Mouse (Mus musculus) cerebellum, adult 18-20 months (tissue): ENCODE data around the gene Macrod1.

Experiments
- DNase-seq, 2 experiments: peaks; one replicate each; pipeline ENCODE4 v3.0.0; 2021

The Macrod1 gene

GRCm38 (mm10) chr19:7083035-7083794 is 26.6 kb downstream of the Macrod1 start:
- DNase-seq = no peak

DNA sequence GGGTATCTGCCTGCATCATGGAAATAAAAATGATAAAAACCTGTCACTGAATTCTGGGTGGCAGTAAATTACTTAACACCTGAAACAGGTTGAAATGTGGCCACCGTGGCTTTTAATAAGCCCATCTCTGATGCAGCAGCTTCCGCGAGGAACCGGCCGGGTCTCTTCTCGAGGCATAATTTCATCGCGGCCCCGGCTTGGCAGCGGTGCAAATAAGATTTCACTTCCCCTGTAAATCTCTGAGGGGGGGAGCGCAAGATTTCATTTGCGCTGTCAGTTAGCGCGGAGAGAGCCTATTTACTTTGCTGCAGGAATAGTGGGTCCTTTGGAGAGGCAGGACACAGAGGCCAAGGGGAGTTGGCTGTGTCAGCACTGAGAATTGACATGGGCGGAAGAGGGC is 28.1 kb downstream of the Macrod1 start:
- DNase-seq = no peak

DNA sequence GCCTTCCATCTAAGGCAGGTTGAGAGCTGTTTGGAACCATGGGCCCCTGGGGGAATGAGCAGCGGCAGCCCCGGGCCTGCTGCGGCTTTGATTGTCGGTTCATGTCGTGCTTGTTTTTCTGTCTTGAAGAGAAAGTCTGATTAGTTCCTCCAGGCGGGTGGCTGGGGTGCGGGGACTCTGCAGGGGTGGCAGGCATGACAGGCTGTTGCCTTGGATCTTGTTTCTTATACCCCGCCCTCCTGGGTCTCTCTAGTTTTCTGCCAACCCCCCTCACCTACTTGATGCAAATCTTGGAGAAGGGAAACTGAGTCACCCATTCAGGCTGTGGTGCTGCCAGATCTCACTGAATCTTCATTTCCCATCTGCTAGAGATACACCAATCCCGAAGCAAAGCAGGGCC is 31.9 kb downstream of the Macrod1 start:
- no peak for DNase-seq

DNA sequence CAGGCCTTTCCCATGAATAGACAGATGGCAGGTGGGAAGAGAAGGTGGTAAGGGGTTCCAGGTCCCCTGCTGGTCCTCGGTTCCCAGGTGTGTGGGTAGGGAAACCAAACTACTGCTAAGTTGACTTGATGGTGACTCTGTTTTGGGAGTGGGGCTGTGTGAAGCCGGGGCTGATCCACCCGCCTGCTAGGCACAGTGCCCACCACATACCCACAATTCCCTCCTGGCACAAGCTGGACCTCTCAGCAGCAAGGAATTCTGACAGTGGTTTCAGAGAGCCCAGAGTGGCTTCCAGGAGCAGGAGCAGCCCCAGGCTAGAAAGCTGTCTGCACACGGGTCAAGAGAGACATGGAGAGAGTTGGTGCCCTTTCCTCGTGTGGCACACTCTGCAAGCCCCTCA is 32.4 kb downstream of the Macrod1 start:
- no peak for DNase-seq

- DNase-seq = no peak
These were observed 33.2 kb downstream of the Macrod1 start for GRCm38 (mm10) chr19:7089842-7090251.

DNA sequence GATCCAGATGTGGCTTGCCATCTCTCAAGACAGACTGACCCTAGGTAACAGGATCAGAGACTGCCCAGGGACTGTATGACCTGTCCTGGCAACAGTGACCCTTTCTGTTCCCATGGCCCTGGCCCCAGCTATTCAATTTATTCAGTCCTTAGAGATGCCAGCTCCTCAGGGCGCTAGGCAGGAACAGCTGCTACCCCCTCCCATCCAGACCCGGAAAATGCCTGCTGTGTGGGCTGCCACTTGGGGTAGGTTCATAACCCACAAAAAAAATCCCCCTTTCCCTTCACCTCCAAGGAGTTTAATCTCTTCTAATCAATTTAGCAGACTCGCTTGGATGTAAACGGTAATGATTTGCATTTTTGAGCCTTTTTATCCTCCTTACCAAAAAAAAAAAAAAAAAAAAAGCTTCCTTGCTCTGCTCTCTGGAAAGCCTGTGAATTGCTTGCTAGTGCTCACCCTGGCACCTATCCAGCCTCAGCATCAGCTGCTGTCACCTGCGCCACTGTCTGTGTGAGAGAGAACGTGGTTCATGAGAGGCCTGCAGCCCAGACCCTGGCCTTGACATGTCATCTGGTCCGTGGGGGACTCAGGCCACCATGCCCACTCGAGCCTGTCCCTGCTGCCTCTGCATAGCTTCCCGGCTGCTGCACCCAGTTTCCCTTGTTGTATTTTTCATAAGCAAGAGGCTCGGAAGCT is 33.9 kb downstream of the Macrod1 start:
- DNase-seq = peak; percentile 60 to 63

DNA sequence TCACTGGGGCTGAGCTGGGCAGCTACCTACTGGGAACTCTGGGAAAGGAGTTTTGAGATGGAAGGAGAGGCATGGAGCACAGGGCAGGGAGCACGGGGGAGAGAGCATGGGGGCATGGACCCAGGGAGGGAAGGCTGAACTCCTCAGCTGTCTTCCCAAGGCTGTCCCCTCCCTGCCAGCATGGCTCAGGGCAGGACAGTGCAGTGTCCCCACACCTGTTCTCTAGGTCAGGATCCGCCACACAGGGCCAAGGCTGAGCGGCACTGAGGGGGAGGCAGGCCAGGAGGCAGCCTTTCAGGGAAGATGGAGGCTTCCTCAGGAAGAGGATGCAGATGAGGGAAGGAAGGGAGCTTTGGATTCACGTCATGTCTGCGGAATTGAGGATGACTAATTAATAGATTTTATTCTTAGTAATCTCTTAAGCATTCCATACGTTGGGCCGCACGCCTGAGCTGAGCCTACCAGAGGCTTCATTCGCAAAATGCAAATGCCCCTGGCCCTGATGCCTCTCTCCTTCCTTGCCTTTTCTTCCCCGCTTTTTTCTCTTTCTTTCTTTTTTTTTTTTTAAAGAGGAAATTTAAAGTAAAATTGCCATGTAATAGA is 34.9 kb downstream of the Macrod1 start:
- no peak for DNase-seq

GRCm38 (mm10) chr19:7092756-7093155 is 36.1 kb downstream of the Macrod1 start:
- DNase-seq = peak in 1 of 2 experiments; percentile 40

- no peak for DNase-seq
These were observed 43.1 kb downstream of the Macrod1 start for GRCm38 (mm10) chr19:7099620-7100155.

GRCm38 (mm10) chr19:7102039-7102438 is 45.4 kb downstream of the Macrod1 start:
- DNase-seq = no peak

DNA sequence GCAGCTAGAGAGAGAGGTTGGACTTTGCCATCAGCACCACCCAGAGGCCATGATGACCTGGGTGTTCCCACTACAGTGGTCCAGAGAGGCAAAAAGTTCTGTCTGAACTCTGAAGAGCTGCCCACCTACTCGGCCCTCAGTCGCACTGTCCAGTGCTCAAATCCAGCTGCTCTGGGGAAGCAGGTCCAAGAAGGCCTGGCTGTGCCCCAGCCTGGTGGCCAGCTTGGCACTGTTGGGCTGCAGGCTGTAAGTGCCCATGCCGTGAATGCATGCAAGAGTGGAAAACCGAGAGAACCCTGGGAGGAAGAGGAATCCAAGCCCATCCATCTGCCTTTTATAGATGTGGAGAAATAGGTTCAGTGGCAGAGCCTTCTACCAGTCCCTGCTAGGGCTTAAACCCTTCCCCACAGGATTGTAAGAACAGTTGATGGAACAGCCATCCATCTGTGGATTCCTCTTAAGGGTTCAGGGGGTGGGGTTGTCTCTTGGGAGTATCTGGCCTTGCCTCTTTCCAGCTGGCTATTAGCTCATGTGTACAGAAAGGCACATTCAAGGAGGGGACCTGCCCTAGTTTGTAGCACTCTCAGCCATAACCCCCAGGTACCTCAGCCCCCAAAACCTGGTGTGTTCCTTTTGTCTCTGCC is 46.9 kb downstream of the Macrod1 start:
- no peak for DNase-seq

DNA sequence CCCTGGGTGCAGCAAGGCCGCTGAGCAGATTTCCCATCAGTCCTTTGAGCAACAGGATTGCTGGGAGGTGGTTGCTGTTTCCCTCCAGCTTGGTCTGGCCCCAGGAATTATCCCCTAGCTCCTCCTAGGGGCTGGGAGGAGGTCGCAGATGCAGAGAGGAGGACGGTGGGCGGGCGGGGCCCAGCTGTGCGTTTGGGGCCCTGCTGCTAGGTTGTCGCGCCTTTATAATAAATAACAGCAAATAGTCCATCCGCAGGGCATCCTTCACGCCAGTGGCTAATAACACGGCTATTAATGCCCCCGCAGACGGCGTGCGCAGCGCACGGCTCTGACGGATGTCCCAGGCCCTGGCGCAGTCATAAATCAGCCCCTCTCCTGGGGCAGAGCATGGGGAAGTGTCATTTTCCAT is 47.4 kb downstream of the Macrod1 start:
- no peak for DNase-seq

GRCm38 (mm10) chr19:7105544-7105943 is 48.9 kb downstream of the Macrod1 start, which contains the start of gene Flrt1:
Gene Flrt1 (minus strand): TSS chr19:7105729.
- DNase-seq = no peak

DNA sequence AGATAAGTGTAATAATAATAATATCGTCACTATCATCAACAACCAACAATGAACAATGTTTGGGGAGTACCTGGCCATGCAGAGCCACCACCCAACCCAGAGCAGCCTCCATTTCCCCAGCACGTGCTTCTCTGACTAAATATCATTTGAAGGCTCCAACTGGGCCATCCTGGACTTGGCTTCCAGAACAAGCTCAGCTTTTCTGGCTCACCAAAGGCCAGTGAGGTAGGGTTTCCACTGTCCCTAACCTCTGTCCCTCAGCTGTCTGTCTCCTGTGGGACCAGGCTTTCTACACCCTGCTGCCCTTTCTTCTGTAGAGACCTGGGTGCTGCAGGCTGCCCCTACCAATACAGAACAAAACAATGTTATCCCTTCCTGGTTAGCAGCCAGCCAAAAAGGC is 50.0 kb downstream of the Macrod1 start:
- DNase-seq = no peak

DNA sequence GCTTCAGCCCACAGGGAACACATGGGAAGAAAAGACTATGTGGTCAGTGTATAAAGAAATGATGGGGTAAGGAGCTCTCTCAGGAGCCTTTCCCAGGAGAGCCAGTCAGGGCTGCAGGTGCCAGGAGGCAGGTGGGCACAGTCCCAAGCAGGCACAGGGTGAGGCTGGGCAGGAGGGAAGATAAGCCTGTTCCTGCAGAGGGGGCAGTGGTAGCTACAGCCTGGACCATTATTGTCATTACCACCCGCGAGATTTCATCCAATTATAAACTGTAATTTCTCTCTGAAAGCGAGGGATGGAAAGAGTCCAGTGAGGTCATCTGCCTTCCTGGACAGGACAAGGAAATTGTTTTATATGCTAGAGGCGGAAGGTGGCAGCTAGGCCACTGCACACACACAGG is 50.6 kb downstream of the Macrod1 start:
- peak in 1 of 2 experiments; percentile 48 for DNase-seq

- peak in 1 of 2 experiments; percentile 58 for DNase-seq
These were observed 51.7 kb downstream of the Macrod1 start for GRCm38 (mm10) chr19:7108114-7108905.

- DNase-seq = no peak
These were observed 53.5 kb downstream of the Macrod1 start for GRCm38 (mm10) chr19:7110097-7110496.

- no peak for DNase-seq
These were observed 54.3 kb downstream of the Macrod1 start for GRCm38 (mm10) chr19:7110875-7111274.

DNA sequence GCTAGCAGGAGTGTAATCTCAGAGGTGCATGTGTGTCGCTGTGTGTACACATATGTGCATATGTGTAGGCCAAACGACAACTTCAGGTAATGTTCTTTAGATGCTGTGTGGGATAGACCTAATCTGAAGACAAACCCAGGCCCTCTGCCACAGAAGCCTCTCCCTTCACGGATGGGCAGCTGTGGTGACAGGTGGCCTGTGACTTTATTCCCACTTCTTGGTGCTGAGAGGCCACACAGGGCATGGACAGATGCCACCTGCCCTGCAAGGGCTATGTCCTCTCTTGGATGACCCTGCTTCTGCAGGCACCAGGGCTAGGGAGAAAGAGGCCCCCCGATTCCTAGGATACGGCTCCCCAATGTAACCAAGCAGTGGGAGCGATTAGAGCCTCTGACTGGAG is 54.7 kb downstream of the Macrod1 start:
- no peak for DNase-seq

GRCm38 (mm10) chr19:7111710-7112109 is 55.1 kb downstream of the Macrod1 start:
- no peak for DNase-seq

DNA sequence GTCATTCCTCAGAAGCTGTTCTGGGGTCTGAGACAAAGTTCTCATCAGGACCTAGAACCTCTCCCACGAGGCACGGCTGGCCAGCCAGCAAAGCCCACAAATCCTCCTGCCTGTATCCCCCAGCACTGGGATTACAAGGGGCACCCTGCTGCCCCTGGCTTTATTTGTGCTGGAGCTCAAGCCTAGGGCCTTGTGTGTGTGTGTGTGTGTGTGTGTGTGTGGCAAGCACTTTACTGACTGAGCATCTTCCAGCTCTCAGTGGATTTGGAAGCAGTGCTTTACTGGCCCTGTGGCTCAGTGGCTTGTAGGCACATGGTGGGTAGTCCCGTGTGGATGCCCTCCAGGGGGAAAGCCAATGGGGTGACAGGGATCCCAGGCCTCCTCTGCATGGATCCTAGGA is 56.0 kb downstream of the Macrod1 start:
- no peak for DNase-seq

DNA sequence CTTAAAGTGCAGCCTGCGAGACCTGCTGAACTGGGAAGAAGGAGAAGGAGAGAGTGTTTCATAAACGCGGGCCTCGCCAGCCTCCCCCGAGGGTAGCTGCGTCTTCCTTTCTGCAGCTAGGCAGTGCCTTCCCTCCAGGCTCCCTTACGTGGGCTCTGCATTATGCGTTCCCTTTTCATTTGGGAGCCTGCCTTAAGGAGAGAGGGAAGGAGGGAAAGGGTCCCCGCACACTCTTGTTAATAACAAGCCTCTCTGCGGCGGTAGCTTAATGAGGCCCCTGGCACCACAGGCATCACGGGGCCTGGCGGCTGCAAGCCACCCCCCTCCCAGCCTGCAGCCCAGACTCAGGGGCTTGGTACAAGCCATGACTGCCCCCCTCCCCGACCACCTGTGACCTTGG is 57.0 kb downstream of the Macrod1 start:
- DNase-seq = no peak
